Mouse (Mus musculus) lung, postnatal 4 days (tissue): ENCODE measurements at regions not wholly inside any gene's neighbourhood (a gene's known extent, or its start where the extent isn't known, plus 50 kb on each side); places are given as distances from the start of the nearest gene placed in this dataset.
"Not testable (repeated sequence)": the region's sequence is repeated elsewhere in the genome, so short reads cannot be mapped to it uniquely, and the experiment has no call there.

ENCODE experiments used
- DNase-seq, 2 experiments: peaks; one replicate each; pipeline ENCODE4 v3.0.0; 2021

GRCm38 (mm10) chr15:3909471-3909870 lies 69.9 kb downstream of the Fbxo4 start:
- no peak for DNase-seq

- no peak for DNase-seq
These were observed 70.7 kb downstream of the Fbxo4 start for GRCm38 (mm10) chr15:3908721-3909120.

DNA sequence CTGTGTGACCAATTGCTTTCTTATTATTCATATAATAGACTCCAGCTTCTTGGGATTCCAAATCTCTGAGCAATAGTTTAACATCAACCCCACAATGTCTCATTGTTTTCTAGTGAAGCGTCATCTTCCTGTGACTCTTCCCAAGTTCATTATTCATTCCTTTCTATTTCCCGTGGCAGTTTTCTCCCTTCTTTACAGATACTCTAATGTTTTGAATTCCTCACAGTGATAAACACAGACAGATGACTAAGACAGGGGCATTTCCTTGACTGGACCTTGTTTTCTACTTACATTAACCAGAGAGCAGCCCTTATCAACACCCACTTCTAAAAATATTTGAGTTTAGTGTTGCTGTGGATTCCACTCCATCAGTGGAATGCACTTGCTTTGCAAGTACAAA lies 73.8 kb downstream of the Fbxo4 start:
- no peak for DNase-seq

- peak in 1 of 2 experiments; percentile 7 for DNase-seq
These were observed 100.9 kb downstream of the Fbxo4 start for GRCm38 (mm10) chr15:3878429-3878828.

DNA sequence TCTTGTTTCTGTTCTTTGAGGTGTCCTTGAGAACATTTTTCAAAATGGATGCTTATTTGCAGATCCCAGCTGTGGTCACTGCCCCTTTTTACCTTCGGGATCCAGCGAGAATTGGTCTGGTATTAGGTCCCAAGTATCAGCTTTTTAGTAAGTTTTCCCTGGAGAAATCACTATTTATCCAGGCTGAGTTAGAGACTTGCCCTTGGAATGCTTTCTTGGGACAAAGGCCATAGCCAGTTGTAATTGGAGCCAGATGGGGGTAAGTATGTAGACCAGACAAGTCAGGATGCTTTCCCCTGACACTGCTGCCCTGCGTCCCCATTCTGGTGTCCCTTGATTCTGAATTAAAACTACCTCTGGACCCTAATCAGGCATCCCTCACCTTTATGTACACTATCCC lies 101.9 kb downstream of the Fbxo4 start:
- no peak for DNase-seq

DNA sequence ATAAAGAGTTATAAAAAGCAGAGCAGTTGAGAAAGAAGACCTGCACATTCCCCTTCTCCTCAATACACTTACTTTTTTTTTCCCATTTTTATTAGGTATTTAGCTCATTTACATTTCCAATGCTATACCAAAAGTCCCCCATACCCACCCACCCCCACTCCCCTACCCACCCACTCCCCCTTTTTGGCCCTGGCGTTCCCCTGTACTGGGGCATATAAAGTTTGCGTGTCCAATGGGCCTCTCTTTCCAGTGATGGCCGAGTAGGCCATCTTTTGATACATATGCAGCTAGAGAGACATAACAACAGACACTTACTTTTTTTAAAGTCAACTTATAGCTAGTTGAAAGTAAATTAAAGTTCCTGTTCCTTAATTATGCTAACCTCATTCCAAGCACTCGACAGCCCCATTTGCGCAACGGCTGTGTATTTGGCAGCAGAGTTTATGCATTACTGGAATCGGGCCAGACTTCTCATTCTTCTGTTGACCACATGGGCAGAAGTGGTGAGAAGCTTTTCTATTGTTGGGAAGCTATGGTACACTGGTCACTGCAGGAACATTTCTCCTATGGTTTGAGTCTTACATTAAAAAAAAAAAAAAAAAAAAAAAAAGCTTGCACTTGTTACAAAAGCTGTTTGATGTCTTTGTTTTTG lies 104.0 kb downstream of the Fbxo4 start:
- peak; percentile 60 to 71 for DNase-seq

DNA sequence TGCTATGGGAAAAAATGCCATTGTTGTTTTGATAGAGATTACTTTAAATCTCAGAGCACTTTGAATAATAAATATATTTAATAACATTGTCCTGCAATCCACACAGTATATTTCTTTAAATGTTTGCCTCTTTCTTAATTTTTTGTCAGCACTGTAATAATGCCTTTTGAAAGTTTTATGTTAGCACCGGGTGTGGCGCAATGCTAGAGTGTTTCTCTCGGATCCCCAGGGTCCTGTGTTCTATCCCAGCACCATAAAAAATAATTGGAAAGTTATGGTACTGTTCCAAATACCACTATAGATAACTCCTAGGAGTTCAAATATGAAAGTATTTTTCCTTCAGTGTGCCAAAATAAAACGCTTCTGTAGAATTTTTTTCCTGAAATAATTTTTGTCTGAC lies 147.6 kb downstream of the Fbxo4 start:
- no peak for DNase-seq

- no peak for DNase-seq
These were observed 173.9 kb downstream of the Fbxo4 start for GRCm38 (mm10) chr15:3805430-3805829.

GRCm38 (mm10) chr15:3775865-3776264 lies 192.6 kb upstream of the Ghr start:
- no peak for DNase-seq

DNA sequence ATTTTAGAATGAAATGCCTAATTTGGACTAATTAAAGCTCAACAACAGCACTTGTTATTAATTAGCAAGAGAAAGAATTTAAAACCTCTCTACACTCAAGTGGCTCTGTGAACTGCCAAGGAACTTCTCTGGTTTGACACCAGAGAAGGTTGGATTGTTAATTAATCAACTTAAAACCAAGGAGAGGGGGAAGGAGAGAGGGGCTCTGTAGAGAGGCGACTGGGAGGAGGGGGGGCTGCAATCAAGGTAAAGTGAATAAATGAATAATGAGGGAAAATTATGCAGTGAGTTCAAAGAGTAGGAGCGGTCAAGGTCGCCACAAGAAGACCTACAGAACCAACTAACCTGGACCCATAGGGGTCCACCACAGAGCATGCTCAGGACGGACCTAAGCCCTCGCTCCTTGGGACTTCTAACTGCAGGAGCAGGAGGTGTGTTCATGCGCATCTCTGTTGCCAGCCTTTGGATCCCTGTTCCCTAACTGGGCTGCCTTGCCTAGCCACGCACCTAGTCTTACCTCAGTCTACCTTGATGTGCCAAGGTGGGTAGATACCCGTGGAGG lies 189.0 kb upstream of the Ghr start:
- no peak for DNase-seq

- DNase-seq = no peak
These were observed 187.0 kb upstream of the Ghr start for GRCm38 (mm10) chr15:3770312-3770711.

- no peak for DNase-seq
These were observed 181.4 kb upstream of the Ghr start for GRCm38 (mm10) chr15:3764726-3765125.

DNA sequence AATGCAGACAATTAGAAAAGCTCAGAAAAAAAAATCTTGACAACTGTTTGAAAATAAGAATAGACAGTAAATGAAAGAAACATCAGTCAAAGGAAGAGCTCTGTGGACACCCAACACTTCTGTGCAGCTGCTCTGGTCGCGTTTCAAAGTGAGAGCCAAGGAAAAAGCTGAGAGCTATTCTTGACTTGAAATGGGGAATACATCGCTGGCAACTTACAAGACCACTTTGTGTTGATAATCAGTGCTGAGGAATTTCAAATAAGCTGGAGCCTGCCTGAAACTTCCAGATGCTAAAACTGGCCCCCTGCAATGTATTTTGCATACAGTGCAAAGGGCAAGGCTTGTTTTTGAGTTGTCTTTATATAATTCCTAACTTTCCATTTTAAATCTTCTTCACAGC lies 177.1 kb upstream of the Ghr start:
- peak; percentile 14 to 30 for DNase-seq

DNA sequence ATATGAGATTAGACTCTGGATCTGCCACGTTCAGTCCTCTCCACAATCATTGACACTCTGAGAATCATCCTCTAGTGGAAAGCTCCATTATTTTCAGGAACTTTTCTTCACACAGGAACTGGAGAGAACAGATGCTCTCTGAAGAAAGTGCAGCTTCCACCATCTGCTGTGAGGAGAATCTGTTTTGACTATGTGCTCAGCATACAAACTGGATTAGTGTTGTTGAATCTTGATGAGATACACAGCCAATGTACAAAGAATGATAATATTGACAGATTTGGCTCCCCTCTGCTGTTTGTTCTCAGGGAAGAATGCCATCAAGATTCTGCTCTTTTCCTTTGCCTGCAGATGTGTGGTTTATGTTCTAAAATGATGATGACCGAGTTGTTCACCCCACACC lies 172.3 kb upstream of the Ghr start:
- DNase-seq = no peak

- DNase-seq = not testable (repeated sequence)
These were observed 164.8 kb upstream of the Ghr start for GRCm38 (mm10) chr15:3748072-3748471.

DNA sequence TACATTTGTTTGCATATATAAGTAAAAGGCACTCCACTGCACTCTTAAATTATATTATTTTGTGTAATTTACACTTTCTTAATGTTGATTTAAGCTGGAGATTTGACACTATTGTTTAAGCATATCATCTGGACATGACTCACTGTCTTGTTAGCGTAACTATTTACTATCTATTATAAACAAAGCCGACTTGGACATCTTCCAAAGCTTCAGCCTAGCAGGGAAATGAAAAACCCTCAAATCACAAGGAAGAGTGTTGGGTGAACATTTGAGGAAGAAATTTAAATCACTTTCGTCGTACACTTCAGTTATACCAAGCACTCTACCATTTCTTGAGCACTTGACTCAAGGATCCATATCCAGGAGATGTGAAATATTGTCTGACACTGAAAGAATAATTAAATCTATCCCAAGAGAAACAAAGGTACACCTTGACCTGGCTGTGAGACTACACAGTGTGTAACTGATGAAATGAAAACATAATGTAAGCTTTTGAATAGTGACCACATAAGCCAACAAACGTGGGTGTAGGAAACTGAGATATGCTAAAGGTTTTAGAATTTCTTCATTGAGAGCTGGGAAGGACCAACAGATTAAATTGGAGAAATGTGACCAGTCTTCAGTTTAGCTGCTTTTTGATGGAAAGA lies 160.0 kb upstream of the Ghr start:
- DNase-seq = no peak

DNA sequence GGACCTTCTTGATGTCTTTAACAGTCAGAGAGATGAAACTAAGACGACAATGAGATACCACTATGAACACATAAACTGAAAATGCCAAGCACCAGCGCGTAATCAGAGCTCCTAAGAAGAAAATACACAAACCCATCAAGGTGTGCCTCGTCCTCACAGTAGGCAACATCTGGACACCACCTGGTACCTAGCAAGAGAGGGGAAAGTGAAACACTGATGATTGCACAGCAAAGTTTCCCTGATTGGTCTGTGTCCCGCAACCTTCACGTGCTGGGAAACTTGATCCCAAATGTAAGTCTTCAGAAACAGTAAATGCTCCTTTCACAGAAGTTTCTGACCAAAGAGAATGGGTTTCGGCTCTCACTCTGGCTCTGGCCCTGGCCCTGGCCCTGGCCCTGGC lies 158.9 kb upstream of the Ghr start:
- no peak for DNase-seq

DNA sequence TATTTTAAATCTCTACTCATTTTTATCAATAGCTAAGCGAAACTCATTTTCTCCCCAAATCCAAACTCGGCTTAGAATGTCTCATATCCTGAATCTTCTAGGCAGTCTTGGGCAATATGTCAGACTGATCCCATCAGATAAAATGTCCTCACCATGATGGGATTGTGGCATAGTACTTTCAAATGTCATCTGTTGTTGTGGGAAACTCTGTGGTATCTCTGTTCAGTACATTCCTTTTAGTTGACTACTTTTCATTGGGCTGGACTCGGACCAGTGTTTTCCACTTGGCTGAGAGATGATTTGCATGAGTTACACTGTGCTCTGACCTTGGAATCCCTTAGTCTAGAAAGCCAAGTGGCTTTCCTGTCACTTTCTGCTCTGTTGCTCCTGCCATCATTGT lies 141.9 kb upstream of the Ghr start:
- no peak for DNase-seq

- DNase-seq = no peak
These were observed 137.5 kb upstream of the Ghr start for GRCm38 (mm10) chr15:3720668-3721340.

DNA sequence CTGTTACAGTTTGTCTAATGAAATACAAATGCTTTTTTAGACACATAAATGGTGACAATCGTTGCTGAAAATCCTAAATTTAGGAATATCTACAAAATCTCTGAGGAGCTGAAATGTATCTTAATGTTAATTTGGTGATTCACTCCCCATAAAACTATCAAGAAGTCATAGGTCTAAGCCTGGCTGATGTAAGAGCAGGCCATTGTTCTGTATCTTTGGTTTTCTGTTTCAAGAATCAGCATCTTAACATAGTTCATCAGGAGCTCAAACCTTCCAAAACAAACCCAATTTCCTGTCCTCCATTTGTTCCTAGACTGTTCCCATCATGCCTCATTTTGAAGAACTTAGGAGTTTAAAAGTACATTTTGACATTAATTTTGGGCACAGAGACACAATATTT lies 128.5 kb upstream of the Ghr start:
- no peak for DNase-seq

GRCm38 (mm10) chr15:3707089-3708078 lies 124.1 kb upstream of the Ghr start:
- peak; percentile 29 to 53 for DNase-seq

DNA sequence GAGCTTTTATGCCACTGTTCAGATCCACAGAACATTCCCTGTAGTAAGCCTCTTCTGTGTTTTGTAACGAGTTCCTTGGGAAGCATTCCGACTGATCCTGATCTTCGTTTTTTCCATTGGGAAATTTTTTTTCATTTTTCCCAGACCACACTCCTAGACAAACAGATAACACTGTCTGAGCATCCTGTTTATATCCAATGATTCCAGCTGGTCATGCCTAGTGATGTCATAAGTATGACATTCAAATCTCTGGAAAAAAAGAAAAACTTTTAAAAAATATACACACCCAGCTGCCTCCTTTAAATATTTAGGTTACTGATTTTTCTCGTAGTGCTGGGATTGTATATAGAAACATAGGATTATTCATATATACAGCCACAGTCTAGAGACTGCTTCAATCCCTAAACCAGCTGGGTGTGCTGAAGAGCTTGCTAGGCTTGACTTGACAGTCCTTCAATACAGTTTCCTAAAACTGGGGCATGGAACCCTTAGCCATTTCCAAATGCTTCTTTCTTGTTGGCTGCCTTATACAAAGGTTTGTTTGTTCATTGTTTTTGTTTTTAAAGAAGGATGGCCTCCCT lies 116.0 kb upstream of the Ghr start:
- no peak for DNase-seq
